Mouse (Mus musculus) heart, embryonic 12.5 days (tissue): Measurements from ENCODE around the gene Fbxo42. TPM values are rescaled to one million over a fixed set of nuclear protein-coding genes. Genes with fewer than 3 reads are reported as not detected.

Source experiments
- ATAC-seq: fragments of 200-750 bp; cut with Nextera tagmentation; 2 replicates; pipeline ENCODE4 v1.8.0; 2017; ENCODE audit warnings: moderate TSS enrichment, moderate library complexity; ENCODE audit not compliant: insufficient number of reproducible peaks, low FRiP score
- H3K27ac ChIP-seq: fragments of 300-500 bp; sonication (generic); 2 replicates; pipeline ENCODE4 v1.5.1; 2016; ENCODE audit warnings: mild to moderate bottlenecking, moderate library complexity; ENCODE audit not compliant: poor library complexity, severe bottlenecking
- H3K27me3 ChIP-seq: fragments of 300-500 bp; sonication (generic); replicated peaks from 2 replicates; pipeline ENCODE4 v1.6.1; 2016; ENCODE audit warnings: mild to moderate bottlenecking, moderate library complexity
- H3K36me3 ChIP-seq: fragments of 300-500 bp; sonication (generic); 2 replicates; pipeline ENCODE4 v1.6.1; 2016; ENCODE audit warnings: mild to moderate bottlenecking, moderate library complexity
- H3K4me1 ChIP-seq: fragments of 300-500 bp; sonication (generic); replicated peaks from 2 replicates; pipeline ENCODE4 v1.6.1; 2016; ENCODE audit warnings: mild to moderate bottlenecking
- H3K4me2 ChIP-seq: fragments of 300-500 bp; sonication (generic); 2 replicates; pipeline ENCODE4 v1.6.1; 2016; ENCODE audit warnings: mild to moderate bottlenecking, moderate library complexity
- H3K4me3 ChIP-seq: fragments of 300-500 bp; sonication (generic); 2 replicates; pipeline ENCODE4 v1.5.1; 2016; ENCODE audit warnings: mild to moderate bottlenecking
- H3K9ac ChIP-seq: fragments of 300-500 bp; sonication (generic); 2 replicates; pipeline ENCODE4 v1.6.1; 2016; ENCODE audit warnings: mild to moderate bottlenecking, moderate library complexity
- H3K9me3 ChIP-seq: fragments of 300-500 bp; sonication (generic); replicated peaks from 2 replicates; pipeline ENCODE4 v1.6.1; 2016; ENCODE audit warnings: mild to moderate bottlenecking, moderate library complexity
- WGBS: fragments of 180-500 bp; shearing (Covaris S2); methylation state at CpG from one replicate; pipeline ENCODE4 v1.1.7; 2016; 5-methylcytosine and 5-hydroxymethylcytosine counted together
- polyA plus RNA-seq: library from polyadenylated mRNA; unstranded; fragments of >200 nt; fragmentation: Nextera tagmentation; extraction: Ambion mirVana; gene quantifications from 2 replicates; pipeline ENCODE4 v1.2.1, GENCODE M21; 2016

Fbxo42 gene
- polyA plus RNA-seq, 1 experiment from 2014 or later, result 18.2 TPM

DNA sequence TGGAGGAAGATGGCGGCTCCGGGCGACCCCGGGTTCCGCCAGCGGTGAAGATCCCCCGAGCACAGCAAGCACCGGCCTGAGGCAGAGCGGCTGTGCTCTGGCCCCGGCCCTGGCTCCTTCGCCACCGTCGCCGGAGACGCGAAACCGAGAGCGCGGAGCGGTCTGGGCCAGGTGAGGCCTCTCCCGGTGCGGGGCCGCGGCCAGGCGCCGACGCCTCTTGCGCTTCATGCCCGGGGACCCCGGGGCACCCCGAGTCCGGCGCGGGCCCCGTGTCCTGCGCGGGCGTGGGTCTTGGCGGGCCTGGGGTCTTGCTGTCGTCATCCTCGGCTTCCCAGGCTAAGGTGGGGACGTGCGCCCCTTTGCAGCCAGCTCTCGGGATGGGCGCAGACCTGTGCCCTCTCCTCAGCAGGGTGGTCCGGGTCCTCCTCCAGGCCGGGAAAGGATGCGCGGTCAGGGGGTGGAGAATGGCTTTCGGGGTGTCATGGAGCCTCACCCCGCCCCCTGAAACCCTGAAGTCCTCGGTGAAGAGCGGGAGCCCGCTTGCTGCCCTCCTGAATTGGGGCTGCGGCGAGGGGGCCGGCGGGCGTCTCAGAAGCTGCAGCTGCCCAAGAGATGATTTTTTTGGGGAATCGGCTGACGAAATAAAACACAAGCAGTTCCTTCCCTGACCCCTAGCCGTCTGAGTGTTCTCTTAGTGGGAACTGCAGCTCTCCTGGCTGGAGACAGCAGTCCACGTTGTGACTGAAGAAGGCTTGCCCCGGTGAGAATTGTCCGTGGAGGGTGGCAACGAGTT is 492 bp downstream of the Fbxo42 start:
- Histone ChIP-seq H3K4me1 (peaks cover 32% of the 10 kb centered on the region), H3K27me3 (no peaks in the 10 kb centered on the region), H3K27ac (peak overlapping the region; percentile 83), H3K4me2 (peak overlapping the region; percentile 80), H3K9me3 (no peaks in the 10 kb centered on the region), H3K4me3 (peak overlapping the region; percentile 99), H3K36me3 (no peaks in the 10 kb centered on the region), H3K9ac (peak overlapping the region; percentile 97)
- WGBS, result under 1% methylated on average over 66 of the region's 66 CpGs
- ATAC-seq, result peak; percentile 83

DNA sequence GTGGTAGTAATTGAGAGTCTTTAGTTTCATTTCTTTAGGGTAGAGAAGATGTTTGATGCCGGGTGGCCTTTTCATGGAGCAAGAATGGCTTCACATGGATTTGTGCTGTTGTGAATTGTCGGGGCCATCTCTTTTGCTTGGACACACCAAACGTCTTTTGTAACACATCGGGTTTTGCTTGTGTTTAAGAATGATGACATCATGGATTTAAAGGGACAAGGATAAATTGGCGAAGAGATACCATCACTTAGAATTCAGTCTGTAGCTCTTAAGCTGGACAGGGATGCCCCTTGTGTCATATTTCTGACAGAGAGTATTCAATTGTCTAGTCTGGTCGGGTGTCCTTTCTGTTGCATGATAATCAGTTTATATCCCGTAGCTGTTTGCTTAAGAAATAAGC is 1.4 kb downstream of the Fbxo42 start:
- 38% methylated on average over 7 of the region's 7 CpGs for WGBS
- H3K4me3 ChIP-seq, result peak overlapping the region; percentile 99
- no peak overlapping the region for H3K27ac ChIP-seq
- no peaks in the 10 kb centered on the region for H3K36me3 ChIP-seq
- no peak for ATAC-seq
- H3K9me3 ChIP-seq, result no peaks in the 10 kb centered on the region
- peak overlapping the region; percentile 97 for H3K9ac ChIP-seq
- H3K4me1 ChIP-seq, result peaks cover 35% of the 10 kb centered on the region
- no peaks in the 10 kb centered on the region for H3K27me3 ChIP-seq
- peak overlapping the region; percentile 80 for H3K4me2 ChIP-seq

DNA sequence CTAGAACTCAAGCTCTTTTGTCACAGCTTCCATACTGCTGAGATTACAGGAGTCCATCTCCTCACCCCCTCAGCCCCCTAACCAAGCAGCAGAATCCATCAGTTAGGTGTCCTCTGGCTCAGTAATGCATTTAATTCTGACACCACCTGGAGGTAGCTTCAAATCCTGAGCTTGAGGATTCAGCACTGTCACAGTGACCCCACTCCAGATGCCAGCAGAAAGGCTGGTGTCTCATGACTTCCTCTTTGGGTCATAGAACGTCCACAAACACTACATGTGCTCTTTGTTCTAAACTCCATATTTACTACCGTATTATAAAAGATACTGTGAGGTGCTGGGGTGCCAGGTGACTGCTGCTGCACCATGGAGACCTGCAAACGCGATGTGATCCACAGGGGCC is 9.8 kb downstream of the Fbxo42 start:
- Histone ChIP-seq H3K27me3 (no peaks in the 10 kb centered on the region), H3K4me2 (no peak overlapping the region), H3K4me1 (peaks cover 35% of the 10 kb centered on the region), H3K9ac (no peak overlapping the region), H3K36me3 (no peaks in the 10 kb centered on the region), H3K9me3 (no peaks in the 10 kb centered on the region), H3K27ac (no peak overlapping the region), H3K4me3 (no peak overlapping the region)
- no peak for ATAC-seq
- 63% methylated on average over 4 of the region's 4 CpGs for WGBS

DNA sequence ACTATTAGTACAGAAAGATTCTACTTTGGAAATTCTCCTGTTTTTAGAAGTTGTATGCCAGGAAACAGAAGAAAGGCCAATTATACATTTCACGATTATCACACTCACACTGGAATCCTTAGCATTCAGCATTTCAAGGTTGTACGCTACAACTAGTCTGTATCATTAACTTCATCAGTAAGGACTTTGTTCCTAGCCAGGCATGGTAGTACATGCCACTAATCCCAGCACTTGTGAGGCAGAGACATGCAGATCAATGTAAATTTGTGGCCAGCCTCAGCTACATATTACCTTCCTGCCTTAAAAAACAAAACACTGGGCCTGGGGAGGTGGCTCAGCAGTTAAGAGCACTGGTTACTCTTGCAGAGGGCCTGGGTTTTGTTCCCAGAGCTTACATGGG is 10.9 kb downstream of the Fbxo42 start:
- no peak for ATAC-seq
- Histone ChIP-seq H3K9me3 (no peaks in the 10 kb centered on the region), H3K36me3 (0 out of 2 replicates have a peak, but pooled peaks cover under 1% of the 10 kb centered on the region), H3K4me1 (peaks cover 31% of the 10 kb centered on the region), H3K4me3 (no peak overlapping the region), H3K27me3 (no peaks in the 10 kb centered on the region), H3K27ac (no peak overlapping the region), H3K9ac (no peak overlapping the region), H3K4me2 (no peak overlapping the region)
- 75% methylated on average over 2 of the region's 2 CpGs for WGBS

DNA sequence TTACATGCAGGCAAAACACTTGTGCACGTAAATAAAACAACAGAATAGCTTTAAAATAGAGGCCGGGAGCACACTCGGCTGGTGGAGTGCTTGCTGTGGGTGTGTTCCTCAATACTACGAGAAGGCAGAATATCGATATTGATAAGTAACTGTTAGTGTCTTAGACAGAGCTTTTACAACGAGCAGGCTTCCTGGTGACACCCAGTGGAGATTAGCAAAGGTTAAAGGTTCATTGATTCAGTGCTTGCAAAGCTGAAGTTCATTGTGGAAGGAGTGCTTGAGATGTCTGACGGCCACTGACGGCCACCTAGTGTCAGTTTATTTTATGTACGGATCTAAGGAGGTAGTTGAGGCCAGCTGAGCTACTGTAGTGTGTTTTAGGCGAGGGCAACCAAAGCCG is 11.4 kb downstream of the Fbxo42 start:
- H3K27me3 ChIP-seq, result no peaks in the 10 kb centered on the region
- H3K36me3 ChIP-seq, result peaks cover 5% of the 10 kb centered on the region; the same call in 1 of the 2 replicates
- H3K9me3 ChIP-seq, result no peaks in the 10 kb centered on the region
- H3K27ac ChIP-seq, result no peak overlapping the region
- WGBS, result 34% methylated on average over 11 of the region's 11 CpGs
- no peak overlapping the region for H3K4me3 ChIP-seq
- H3K4me1 ChIP-seq, result peaks cover 28% of the 10 kb centered on the region
- H3K4me2 ChIP-seq, result no peak overlapping the region
- H3K9ac ChIP-seq, result no peak overlapping the region
- ATAC-seq, result no peak

DNA sequence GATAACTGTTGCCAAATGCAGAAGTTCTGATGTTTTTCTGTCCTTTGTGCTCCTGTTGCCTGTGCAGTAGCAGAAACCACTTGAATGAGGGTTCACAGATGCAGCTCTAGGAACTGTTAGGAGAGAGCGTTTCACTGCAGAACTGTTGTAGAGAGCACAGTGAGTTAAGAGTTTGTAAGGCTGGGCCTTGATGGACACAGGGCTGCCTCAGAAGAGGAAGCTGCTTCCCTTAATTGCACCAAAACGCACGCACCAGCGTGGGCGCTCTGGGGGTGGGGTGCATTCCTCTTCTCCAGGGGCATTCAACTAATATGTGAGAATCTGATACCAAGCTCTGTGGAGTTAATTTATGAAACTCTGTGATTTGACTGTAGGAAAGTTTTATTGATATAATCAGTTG is 12.0 kb downstream of the Fbxo42 start:
- H3K36me3 ChIP-seq, result peaks cover 7% of the 10 kb centered on the region; the same call in 1 of the 2 replicates
- H3K4me3 ChIP-seq, result no peak overlapping the region
- no peaks in the 10 kb centered on the region for H3K27me3 ChIP-seq
- H3K27ac ChIP-seq, result no peak overlapping the region
- ATAC-seq, result no peak
- no peak overlapping the region for H3K9ac ChIP-seq
- H3K4me2 ChIP-seq, result no peak overlapping the region
- peaks cover 3% of the 10 kb centered on the region; the same call in 1 of the 2 replicates for H3K9me3 ChIP-seq
- 61% methylated on average over 5 of the region's 5 CpGs for WGBS
- peaks cover 25% of the 10 kb centered on the region for H3K4me1 ChIP-seq

DNA sequence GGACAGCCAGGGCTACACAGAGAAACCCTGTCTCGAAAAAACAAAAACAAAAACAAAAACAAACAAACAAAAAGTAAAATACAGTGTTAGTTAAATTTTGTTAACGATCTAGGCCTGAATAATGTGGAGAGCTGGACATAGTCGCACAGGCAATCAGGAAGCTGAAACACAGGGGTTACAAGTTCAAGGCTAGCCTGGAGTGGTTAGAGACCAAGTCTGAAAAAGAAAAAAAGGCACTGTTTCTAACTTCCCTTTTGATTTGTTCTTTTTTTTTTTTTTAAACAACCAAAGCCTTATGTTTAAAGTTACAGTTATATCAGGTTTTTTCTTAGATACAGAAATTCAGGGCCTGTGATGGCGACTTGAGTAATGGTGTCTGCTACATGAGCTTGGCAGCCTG is 12.5 kb downstream of the Fbxo42 start:
- no peak overlapping the region for H3K4me3 ChIP-seq
- WGBS, result 90% methylated on average over 4 of the region's 4 CpGs

DNA sequence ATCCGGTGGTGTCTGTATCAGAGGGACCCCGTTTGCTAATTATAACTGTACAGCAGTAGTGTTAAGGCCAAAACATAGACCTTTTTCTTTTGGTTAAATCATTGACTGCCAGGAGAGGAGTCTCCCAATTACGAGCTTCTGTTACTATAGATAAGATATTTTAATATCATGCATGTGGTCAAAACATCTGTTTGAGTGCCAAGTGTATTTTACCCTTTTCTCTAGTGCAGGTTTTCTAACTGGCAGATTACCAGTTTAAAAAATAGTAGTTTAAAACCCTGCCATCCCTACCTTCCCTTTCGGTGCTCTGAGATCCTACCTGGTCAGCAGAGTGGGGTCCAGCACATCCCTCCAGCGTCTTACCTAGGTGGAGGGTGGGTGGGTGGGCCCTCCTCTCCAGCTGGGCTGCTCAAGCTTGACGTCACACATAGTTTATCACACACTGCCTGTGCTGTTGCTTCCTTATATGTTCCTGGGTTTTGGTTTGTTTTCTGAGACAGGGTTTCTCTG is 14.0 kb downstream of the Fbxo42 start:
- ATAC-seq, result no peak
- H3K9ac ChIP-seq, result no peak overlapping the region
- no peak overlapping the region for H3K27ac ChIP-seq
- H3K4me3 ChIP-seq, result no peak overlapping the region
- no peak overlapping the region for H3K4me2 ChIP-seq
- H3K36me3 ChIP-seq, result peaks cover 9% of the 10 kb centered on the region; the same call in 1 of the 2 replicates
- peaks cover 5% of the 10 kb centered on the region; the same call in 1 of the 2 replicates for H3K9me3 ChIP-seq
- WGBS, result 80% methylated on average over 6 of the region's 6 CpGs
- H3K4me1 ChIP-seq, result peaks cover 25% of the 10 kb centered on the region
- H3K27me3 ChIP-seq, result no peaks in the 10 kb centered on the region

More for the DNA sequence above, 12.5 kb downstream of the Fbxo42 start:
- Histone ChIP-seq H3K27me3 (no peaks in the 10 kb centered on the region), H3K36me3 (peaks cover 9% of the 10 kb centered on the region; the same call in 1 of the 2 replicates), H3K4me2 (no peak overlapping the region), H3K4me1 (peaks cover 25% of the 10 kb centered on the region), H3K9ac (no peak overlapping the region), H3K27ac (no peak overlapping the region), H3K9me3 (peaks cover 5% of the 10 kb centered on the region; the same call in 1 of the 2 replicates)
- ATAC-seq, result no peak

DNA sequence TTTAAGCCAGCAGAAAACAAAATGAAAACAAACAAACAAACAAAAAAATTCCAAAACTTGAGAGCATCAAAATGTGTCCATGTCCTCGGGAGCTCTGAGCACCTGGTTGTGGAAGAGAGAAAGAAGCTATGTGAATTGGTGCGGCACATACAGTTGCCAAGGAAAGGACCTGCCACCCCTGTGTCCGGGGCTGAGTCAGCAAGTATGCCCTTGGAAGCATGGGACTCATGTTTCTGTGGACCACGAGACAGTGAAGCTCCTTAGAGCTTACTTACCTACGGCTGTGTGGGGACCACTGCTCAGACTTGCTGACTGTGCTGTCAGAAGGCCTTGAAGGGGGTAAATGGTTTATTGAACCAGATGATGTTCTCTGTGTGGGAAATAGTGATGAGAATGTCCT is 16.0 kb downstream of the Fbxo42 start:
- Histone ChIP-seq H3K27ac (no peak overlapping the region), H3K4me2 (no peak overlapping the region), H3K9me3 (peaks cover 9% of the 10 kb centered on the region; the same call in 1 of the 2 replicates), H3K4me3 (no peak overlapping the region), H3K36me3 (peaks cover 20% of the 10 kb centered on the region), H3K27me3 (no peaks in the 10 kb centered on the region), H3K9ac (no peak overlapping the region), H3K4me1 (peaks cover 16% of the 10 kb centered on the region)
- WGBS, result 95% methylated on average over 5 of the region's 5 CpGs
- ATAC-seq, result no peak

DNA sequence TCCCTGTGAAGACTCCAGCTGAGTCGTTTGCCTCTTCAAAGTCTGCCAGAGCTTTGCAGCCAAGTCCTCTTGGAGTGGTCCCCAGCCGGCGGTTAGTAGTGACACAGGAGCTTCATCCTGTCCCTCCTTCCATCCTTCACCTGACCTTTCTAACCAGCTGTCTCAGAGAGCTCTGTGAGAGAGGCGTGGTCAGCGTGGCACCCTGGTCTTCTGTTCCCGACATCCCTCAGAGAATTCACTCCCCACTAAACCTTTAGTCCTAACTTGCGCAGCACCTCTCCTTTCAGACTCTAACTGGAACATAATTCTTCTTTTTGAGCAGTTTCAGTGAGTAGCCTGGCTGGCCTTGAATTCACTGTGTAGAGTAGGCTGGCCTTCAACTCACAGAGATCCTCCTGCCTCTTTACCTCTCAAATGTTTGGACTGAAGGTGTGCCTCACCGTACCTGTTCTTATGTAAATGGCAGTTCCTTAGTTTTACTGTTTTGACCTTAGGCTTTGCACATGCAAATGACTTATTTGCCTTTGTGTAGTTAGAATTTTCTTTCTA is 18.1 kb downstream of the Fbxo42 start:
- 72% methylated on average over 8 of the region's 8 CpGs for WGBS
- ATAC-seq, result no peak
- peaks cover 9% of the 10 kb centered on the region; the same call in 1 of the 2 replicates for H3K9me3 ChIP-seq
- H3K9ac ChIP-seq, result no peak overlapping the region
- peaks cover 37% of the 10 kb centered on the region for H3K36me3 ChIP-seq
- no peaks in the 10 kb centered on the region for H3K27me3 ChIP-seq
- H3K27ac ChIP-seq, result no peak overlapping the region
- H3K4me1 ChIP-seq, result peaks cover 5% of the 10 kb centered on the region; the same call in 1 of the 2 replicates
- H3K4me2 ChIP-seq, result no peak overlapping the region
- no peak overlapping the region for H3K4me3 ChIP-seq

DNA sequence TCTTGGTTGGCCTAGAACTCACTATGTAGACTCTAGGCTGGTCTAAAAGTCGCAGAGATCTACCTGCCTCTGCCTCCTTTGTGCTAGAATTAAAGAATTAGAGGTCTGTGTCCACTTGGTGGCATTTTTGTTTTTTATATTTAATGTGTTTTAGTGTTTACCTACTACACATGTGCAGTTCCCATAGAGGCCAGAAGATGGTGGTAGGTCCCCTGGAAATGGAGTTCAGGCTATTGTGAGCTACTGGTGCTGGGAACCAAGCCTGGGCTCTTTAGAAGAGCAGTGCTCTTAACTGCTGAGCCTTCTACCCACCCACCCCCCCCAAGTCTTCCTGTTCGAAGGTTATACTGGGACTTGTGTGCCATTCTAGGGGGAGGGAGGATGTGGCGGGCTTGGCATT is 19.4 kb downstream of the Fbxo42 start:
- H3K4me2 ChIP-seq, result no peak overlapping the region
- H3K4me1 ChIP-seq, result no peaks in the 10 kb centered on the region; the same call in 1 of the 2 replicates
- no peaks in the 10 kb centered on the region for H3K27me3 ChIP-seq
- WGBS, result 91% methylated on average over 3 of the region's 3 CpGs
- H3K36me3 ChIP-seq, result peaks cover 49% of the 10 kb centered on the region
- no peak for ATAC-seq
- H3K9me3 ChIP-seq, result peaks cover 9% of the 10 kb centered on the region; the same call in 1 of the 2 replicates
- H3K4me3 ChIP-seq, result no peak overlapping the region
- no peak overlapping the region for H3K27ac ChIP-seq
- no peak overlapping the region for H3K9ac ChIP-seq
